Mouse (Mus musculus) erythroblast, adult 5-6 weeks (primary cell): ENCODE data around the gene Tas2r119. TPM values are rescaled to one million over a fixed set of nuclear protein-coding genes. Genes with fewer than 3 reads are reported as not detected.

Experiments
- ATAC-seq: replicated peaks from 2 replicates; pipeline ENCODE4 v1.8.0; 2016; ENCODE audit warnings: moderate number of reproducible peaks, mild to moderate bottlenecking, moderate TSS enrichment, inconsistent platforms; ENCODE audit not compliant: poor library complexity, low FRiP score, severe bottlenecking
- total RNA-seq, 2 experiments: library from RNA; stranded (forward) in 1 of 2; stranded (reverse) in 1 of 2; fragments of 150-400 nt in 1 of 2; fragments of 200-764, 138-1000 nt in 1 of 2; gene quantifications; 2 replicates each; pipeline versions ENCODE4 v1.2.3 to v1.2.4; 2015 to 2017; ENCODE audit warnings: low replicate concordance in 2 of 2

Gene Tas2r119
- not detected in 2 replicates for total RNA-seq (2015; ENCODE audit: low replicate concordance)
- total RNA-seq (2017; ENCODE audit: low replicate concordance): not detected in 2 replicates

DNA sequence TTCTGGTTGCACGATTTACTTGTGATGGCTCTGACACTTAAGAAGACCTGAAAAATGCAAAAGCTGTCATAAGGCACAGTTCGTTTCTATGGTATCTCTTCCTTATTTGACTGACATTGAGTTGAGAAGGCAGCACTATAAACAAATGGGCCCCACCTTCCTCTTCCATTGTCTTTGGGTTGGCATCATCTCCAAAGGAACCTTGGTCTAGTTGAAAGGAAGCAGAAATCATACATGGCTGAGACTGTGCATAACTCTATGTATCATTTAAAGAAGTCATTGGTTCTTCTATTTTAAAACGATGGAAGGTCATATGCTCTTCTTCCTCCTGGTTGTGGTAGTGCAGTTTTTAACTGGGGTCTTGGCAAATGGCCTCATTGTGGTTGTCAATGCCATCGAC lies at the start of gene Tas2r119:
TSS of gene Tas2r119 (plus strand) at position 301 of the 400 bp plus-strand sequence.
- ATAC-seq: no peak

DNA sequence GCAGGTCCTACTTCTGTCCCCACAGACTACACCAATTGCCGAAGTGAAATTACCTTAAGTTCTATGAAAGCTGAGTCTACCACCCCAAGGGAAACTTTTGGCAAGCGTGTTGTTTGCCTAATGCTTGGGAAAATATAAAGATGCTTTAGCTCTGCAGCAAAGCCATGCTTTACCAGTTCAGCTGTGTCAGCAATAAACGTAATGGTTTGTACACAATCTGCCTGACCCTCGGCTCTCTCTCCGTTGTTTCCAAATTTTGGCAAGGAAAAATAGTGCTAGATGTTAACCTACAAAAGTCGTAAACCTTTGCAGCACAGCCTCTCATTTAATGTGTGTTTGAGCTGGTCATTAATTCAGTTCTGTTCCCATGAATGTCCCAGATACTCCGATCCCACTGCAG lies 44.8 kb upstream of the Tas2r119 start:
- no peak for ATAC-seq

DNA sequence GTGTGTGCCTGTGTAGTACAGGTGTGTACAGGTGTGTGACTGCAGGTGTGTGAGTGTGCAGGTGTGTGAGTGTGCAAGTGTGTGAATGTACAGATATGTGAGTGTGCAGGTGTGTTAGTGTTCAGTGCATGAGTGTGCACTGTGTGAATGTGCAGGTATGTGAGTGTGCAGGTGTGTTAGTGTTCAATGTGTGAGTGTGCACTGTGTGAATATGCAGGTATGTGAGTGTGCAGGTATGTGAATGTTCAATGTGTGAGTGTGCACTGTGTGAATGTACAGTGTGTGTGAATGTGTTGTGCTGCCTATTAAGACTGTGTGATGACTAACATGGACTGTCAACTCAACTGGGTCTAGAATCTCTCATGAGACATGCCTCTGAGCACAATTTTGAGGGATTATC lies 35.4 kb upstream of the Tas2r119 start:
- ATAC-seq: no peak

DNA sequence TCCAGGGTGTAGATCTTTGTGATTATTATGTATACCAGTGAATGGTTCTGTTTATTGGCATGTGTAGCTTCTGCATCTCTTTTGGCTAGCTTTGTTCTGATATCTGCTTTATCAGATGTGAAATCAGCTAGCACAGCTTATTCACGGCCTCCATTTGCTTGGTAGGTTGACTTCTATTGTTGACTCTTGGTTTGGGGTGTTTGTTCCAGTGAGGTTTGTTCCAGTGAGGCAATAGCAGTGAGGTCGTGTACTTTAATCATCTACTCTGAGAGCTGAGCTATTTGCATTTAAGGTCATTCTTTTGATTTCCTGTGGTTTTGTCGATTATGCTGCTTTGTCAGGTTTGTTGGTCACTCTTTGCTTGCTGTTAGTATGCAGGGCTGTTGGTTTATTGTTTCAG lies 32.8 kb upstream of the Tas2r119 start:
- ATAC-seq: no peak

DNA sequence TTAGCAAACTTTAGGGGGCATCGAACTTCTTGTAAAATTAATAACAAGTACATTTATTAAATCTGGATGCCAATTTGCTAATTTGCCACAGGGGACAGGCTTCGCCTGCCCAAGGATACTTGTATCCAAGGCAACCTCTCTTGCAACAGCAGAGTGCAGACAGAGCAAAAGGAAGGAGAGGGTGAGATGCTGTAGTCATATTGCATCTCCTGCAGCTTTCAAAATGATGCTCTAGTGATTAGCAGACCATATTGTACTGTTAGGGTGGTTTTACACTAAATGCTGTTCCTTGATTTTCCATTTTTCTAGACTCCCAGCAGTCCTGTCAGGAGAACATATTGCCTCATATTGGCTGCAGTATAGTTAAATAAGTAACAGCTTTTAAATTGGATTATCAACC lies 23.7 kb upstream of the Tas2r119 start:
- no peak for ATAC-seq

DNA sequence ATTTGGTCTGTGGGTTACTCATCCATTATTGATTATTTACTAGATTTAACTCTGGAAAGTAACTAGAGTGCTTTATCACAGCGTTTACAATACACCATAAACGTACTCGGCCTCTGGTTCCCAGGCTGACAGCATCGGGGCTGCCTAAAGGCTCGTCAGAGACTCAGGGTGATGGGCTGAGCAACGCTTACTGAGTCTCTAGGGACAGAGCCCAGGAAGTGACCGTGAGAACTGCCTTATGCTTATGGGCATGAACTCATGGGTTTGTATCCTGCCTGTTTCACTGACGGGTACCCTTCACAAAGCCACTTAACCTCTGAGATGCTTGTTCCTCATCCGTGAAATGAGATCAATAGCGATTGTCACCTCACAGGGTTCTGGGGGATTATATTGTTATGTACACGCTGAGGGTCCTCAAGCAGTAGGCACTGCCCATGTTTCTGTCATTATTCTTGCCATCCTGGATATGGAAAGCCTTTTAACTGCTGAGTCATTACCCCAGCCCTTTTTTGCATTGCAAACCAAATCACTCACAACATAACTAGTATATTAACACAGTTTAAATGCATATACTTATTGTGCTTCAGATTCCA lies 23.1 kb upstream of the Tas2r119 start:
- no peak for ATAC-seq

DNA sequence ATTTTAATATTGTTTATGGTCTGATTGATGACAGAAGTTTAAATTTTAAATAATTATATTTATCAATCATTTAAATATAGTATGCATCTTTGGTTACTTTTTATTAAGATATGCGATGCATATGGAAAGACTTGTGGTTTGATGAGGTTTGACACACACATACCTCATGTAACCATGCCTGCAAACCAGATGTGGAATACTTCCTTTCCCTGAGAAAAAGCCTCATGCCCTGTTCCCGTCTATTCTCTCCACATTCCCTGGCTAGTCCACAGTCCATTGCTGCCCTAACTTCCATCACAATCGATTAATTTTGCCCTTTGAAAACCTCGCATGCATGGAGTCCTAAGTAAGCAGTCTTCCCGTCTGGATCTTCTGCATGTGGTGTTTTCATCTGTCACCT lies 21.0 kb upstream of the Tas2r119 start:
- no peak for ATAC-seq

DNA sequence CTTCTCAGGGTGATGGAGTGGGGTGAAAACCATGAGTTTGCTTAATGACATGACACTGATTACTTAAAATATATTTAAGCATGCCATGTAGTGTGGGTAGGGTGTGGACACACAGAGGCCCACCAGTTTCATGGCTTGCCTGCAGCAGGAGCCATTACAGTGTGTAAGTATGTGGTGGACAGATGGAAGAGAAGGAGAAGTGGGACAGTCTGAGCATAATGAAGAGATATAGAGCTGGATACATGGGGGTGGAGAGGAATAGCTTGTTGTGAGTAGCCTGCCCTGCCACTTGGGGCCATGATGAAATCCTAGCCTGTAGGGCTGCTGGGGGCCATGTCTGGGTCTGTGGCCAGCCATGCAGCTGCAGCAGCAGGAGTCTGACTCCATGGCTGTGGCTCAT lies 16.8 kb upstream of the Tas2r119 start:
- ATAC-seq: no peak

DNA sequence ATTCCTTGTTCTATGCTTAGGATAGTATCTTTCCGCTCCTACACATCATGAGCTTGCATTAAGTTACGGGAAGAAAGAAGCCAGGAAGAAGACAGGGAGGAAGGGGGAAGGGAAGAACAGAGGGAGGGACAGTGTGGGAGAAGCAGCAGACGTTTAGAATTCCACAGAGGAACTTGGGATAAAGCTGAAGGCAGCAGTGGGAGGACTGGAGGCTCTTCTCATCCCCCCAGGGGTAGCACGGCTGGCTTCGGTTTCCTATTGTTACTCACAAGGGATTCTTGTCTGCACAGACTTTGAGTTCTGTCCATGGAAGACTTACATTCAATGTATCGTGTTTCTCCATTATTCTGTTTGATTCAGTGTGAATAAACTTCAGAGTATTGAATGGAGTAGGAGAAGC lies 5.3 kb upstream of the Tas2r119 start:
- no peak for ATAC-seq

DNA sequence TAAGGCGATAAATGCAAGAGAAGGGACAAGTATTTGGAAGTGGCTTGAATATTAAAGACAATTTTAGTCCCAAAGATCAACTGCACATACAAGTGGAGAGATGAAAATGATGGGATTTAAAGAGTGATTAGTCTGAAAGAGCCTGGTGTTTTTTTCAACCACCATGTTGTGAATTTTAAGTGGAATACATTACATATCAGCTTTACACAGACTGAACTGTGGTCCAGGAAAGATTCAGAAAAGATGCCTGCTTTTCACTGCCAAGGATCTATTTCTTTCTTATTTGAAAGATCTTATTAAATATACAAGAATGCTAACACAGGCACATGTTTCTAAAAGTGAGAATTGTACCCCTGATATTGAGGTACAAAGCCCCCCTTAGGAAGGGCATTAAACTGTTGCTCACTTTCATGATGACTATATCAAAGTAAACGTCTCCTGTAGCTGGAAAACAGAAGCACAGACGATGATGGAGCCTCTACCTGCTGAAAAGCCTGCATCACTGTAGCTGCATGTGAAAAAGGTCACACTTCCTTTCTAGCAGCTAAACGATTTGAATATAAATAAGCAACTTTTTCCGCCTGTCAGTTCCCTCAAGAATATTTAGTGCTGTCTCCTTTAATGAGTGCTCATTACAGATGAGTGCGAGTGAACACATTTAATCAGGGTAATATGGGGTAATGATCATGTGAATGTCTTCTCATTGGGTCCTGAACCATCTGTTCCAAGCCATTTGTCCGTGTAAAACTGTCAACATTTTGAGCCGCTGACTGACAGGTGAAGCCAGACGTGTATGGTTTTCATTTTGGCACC lies 4.7 kb upstream of the Tas2r119 start:
- no peak for ATAC-seq

DNA sequence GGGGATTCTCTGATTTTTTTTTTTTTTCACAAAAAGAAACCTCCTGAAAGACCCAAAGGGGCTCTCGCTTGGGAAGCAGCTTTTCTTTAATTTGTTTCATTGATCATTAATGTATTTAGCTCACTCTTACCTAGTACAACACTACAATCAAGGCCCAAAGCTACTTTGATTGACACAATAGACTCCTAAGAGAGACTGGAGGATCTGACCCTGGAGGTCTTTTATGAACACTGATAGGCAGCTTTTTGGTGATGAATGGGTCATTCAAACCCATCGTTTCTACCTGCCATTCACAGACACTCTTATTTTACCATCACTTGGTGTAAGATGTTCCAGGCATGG lies 4.1 kb upstream of the Tas2r119 start:
- no peak for ATAC-seq

DNA sequence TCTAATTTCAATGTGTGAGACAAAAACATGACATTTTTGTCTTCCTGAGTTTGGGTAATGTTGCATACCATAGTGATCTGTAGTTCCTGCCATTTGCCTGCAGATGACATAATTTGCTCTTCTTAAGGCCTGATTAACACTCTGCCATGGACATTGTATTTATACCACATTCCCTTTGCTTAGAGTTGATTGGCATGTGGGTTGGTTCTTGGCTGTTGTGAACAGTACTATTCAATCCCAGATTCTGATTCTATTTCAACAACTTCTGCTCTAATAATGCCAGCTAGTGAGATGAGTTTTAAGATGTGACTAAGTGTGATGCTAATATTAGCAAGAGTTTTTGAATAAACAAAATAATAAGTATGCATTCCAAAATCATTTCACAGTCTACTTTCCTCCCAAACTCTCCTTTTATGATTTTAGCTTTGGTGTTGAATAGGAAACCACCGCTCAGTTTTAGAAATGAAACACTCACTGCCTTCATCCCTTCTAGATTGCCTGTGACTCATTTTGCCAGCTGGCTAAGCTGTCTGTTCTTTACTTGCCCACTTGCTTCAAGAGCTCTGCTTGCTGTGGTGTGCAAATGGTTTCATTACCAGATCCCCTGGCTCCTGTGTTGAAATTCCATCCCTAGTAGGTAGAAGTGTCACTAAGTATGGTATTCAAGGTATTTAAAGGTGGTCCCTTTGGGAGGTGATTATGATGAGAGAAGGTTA lies 3.1 kb downstream of the Tas2r119 start:
- ATAC-seq: no peak

DNA sequence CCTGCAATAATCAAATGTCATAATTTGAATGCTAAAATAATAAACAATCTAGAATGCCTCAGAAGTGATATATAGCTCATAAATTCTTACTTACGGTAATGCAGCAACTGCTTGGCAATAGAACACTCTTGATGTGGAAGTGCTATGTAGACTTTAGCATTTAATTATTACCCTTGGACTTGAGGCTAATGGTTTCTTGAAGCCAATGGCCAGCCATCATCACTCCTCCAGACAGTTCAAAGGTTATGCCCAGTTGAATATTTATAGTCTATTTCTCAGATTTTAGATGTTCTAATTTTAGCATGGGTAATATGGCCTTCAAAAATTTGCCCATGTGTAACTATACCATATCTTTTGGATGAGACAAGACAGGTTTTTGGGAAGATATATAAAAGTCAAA lies 4.9 kb downstream of the Tas2r119 start:
- ATAC-seq: no peak

DNA sequence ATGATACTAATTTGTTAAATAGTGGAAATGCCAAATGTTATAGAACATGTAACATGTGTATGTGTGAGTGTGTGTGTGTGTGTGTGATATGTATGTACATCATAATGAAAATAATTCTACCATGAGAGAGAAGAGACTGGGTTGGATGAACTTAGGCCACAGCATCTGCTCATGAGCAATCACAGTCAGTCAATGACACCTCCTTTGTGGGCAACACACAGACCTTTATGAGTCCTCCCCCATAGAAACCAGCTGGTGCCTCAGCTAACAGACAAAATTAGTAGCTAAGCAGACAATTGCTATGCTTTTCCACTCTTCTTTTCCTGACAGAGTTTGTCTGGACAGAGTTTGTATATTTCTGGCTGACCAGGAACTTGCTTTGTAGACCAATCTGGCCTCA lies 7.9 kb downstream of the Tas2r119 start:
- ATAC-seq: no peak

DNA sequence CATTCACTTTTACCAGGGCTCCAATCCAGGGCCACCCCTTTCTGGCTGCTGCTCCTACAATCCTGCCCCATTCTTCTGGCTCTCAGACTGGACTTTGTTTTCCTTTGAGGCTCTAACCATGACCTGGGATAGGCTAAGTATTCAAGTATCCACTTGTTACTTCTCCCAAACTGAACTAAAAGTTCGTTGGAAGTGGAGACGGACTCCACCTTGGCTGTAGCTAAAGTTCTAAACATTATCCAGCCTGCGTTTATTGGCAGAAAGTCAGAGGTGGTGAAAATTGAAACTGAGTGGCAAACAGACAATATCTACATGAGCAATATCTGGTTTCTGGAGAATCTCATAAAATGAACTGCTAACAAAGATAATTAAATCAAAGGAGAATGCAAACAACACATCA lies 12.8 kb downstream of the Tas2r119 start:
- ATAC-seq: no peak

DNA sequence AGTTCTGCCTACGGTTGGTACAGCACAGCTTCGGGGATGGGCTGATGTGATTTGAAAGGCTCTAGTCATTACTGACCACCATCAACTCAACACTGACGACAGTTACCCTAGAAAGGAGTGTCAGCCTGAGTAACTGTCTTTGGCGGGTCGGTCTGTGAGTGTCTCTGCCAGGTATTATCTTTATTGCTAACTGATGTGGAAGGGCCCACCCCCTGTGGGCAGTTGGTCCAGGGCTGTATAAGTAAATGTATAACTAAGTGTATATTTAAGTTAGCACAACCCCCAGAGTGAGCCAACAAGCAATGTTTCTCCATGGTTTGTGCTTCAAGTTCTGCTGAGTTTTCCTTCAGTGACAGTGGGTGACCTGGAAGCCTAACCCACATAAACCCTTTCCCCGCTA lies 13.3 kb downstream of the Tas2r119 start:
- no peak for ATAC-seq

DNA sequence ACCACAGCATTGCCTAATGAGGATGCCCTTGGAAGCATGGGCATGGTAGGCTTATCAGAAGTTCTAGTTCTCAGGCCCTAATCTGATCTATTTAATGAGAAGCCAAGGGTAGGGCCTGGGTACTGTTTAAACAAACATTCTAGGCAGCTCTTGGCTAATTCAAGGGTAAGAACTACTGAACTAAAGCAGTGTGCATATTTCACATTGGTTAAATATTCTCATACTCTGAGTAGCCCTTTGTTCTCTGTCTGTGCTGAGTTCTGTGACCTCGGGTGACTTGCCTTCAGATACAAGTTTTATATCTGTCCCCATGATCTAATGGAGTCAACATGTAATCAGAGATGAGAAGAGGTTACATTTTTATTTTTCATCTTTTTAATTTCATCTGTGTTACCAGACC lies 15.9 kb downstream of the Tas2r119 start:
- ATAC-seq: no peak

DNA sequence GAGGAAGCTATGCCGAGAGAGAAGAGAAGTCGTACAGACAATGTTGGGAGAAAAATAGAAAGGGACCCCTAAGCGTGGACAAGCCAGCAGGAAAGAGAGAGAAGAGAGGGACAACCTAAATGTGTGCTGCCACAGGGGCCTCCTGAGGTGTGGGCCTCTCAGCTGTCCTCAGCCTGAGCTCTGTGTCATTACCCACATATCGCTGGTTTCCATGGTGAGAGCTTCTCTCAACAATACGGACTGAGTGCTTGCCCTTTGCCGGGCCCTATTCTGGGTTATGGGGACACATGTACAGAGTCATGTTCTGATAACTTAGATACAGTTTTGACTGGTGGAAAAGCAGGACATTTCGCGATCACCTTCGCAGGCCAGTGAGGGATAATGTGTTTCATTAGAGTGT lies 21.0 kb downstream of the Tas2r119 start:
- ATAC-seq: no peak

DNA sequence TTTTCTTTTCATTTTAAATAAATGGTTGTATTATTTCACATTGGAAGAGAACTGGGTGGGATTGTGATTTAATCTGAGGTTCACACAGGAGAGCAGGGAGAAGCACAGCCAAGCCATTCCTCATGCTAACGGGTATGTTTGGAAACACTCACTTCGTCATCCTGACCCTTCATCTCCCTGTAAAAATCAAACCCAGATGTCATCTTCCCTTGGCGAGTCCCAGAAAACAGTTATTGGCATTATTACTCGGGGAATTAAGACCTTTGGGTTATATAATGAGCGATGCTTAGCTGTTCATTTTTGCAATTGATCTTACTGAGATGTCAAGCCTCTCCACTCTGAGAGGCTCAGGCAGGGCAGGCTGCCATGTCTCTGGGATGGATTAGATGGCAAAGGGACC lies 21.5 kb downstream of the Tas2r119 start:
- no peak for ATAC-seq

DNA sequence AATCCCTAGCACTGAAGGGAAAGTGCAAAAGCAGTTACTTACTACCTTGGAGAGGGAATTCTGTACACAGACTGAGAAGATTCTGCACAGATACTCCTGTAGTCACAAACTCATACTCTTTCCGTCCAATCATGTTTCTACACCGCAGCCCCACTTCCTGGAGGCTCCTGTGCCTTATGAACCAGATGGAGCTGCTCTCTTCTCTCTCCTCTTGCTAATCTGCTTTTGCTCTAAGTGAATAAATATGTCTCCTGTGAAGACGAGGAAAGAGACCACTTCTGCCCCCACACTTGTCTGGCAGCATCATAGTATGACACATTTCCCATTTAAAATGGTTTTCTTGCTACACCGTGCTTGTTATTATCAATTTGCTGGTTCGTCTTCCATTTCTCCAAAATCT lies 26.2 kb downstream of the Tas2r119 start:
- no peak for ATAC-seq

DNA sequence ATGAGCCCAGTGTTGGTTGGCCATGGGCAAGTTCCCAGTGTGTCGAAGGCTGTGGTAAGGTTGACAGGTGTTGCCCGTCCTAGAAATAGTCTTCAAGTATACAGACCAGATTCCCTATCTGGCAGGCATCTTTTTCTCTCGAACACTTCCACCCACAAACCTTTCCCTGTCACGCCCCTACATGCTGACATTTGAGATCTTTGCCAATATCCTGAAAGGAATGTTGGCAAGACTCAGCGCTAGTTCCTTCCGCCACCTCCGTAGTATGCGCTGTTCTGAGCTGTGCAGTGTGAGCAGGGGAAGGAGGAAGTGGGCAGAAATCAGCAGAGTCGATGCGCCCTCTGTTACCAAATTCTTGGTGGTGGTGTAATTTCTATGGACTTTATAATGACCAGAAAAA lies 27.8 kb downstream of the Tas2r119 start:
- ATAC-seq: no peak
